Mouse (Mus musculus) liver, embryonic 14.5 days (tissue): ENCODE data around the gene Pheta1. TPM values are rescaled to one million over a fixed set of nuclear protein-coding genes. Genes with fewer than 3 reads are reported as not detected.

Experiments used
- ATAC-seq: fragments of 200-750 bp; cut with Nextera tagmentation; 2 replicates; pipeline ENCODE4 v1.8.0; 2017; ENCODE audit warnings: moderate number of reproducible peaks, mild to moderate bottlenecking, moderate library complexity; ENCODE audit not compliant: insufficient read depth
- DNase-seq, 3 experiments: peaks; one replicate each; pipeline ENCODE4 v3.0.0-alpha.2; 2012 to 2013; ENCODE audit warnings: low read depth in 3 of 3, low spot score in 3 of 3
- H3K27ac ChIP-seq: fragments of 300-500 bp; sonication (generic); 2 replicates; pipeline ENCODE4 v1.5.1; 2014; ENCODE audit warnings: moderate library complexity, mild to moderate bottlenecking, control low read depth, inconsistent platforms
- H3K27me3 ChIP-seq: fragments of 300-500 bp; sonication (generic); 2 replicates; pipeline ENCODE4 v1.6.1; 2014; ENCODE audit warnings: mild to moderate bottlenecking, low read length, moderate library complexity; ENCODE audit not compliant: control insufficient read depth, insufficient read depth
- H3K36me3 ChIP-seq: fragments of 300-500 bp; sonication (generic); replicated peaks from 2 replicates; pipeline ENCODE4 v1.6.1; 2014; ENCODE audit warnings: low read depth; ENCODE audit not compliant: control insufficient read depth, insufficient read depth
- H3K4me1 ChIP-seq, 2 experiments: fragments of 200-500 bp in 1 of 2; fragments of 300-500 bp in 1 of 2; sonication (generic) in 1 of 2; replicated peaks; 2 replicates each; pipeline ENCODE4 v1.6.1; 2012 to 2014; ENCODE audit warnings: antibody characterized with exemption in 1 of 2, inconsistent platforms in 1 of 2, low read length in 1 of 2; ENCODE audit not compliant: control insufficient read depth in 2 of 2, insufficient read depth in 2 of 2
- H3K4me2 ChIP-seq: fragments of 300-500 bp; sonication (generic); 2 replicates; pipeline ENCODE4 v1.6.1; 2014; ENCODE audit warnings: low read depth, mild to moderate bottlenecking, control low read depth, moderate library complexity
- H3K4me3 ChIP-seq, 2 experiments: fragments of 200-500 bp in 1 of 2; fragments of 300-500 bp in 1 of 2; sonication (generic) in 1 of 2; 2 replicates each; pipeline ENCODE4 v1.5.1; 2012 to 2014; ENCODE audit warnings: low read depth in 2 of 2, low read length in 2 of 2, mild to moderate bottlenecking in 2 of 2, control low read depth in 1 of 2, inconsistent platforms in 1 of 2, moderate library complexity in 1 of 2; ENCODE audit not compliant: insufficient read depth in 1 of 2
- H3K9ac ChIP-seq: fragments of 300-500 bp; sonication (generic); replicated peaks from 2 replicates; pipeline ENCODE4 v1.6.1; 2014; ENCODE audit warnings: mild to moderate bottlenecking, control low read depth, moderate library complexity
- H3K9me3 ChIP-seq: fragments of 300-500 bp; sonication (generic); 2 replicates; pipeline ENCODE4 v1.6.1; 2016; ENCODE audit warnings: low read length, mixed read lengths; ENCODE audit not compliant: control insufficient read depth
- CTCF ChIP-seq: IDR thresholded peaks from 2 replicates; pipeline ENCODE4 v1.5.1; 2016; ENCODE audit warnings: antibody characterized with exemption, low read depth, control low read depth
- EP300 ChIP-seq: IDR thresholded peaks from 2 replicates; pipeline ENCODE4 v1.6.1; 2016; ENCODE audit warnings: antibody characterized with exemption, low read depth
- WGBS: fragments of 180-500 bp; shearing (Covaris S2); extraction: QIAGEN DNeasy Blood & Tissue Kit; methylation state at CpG from one replicate; pipeline ENCODE4 v1.1.7; 2014; ENCODE audit not compliant: insufficient replicate concordance; 5-methylcytosine and 5-hydroxymethylcytosine counted together
- polyA plus RNA-seq, 2 experiments: library from polyadenylated mRNA; depleted of rRNA in 1 of 2; stranded (reverse) in 1 of 2; unstranded in 1 of 2; fragments of >200 nt; fragmentation: Nextera tagmentation in 1 of 2; extraction: Ambion mirVana in 1 of 2; gene quantifications; 2 replicates each; pipeline versions ENCODE4 v1.2.1 to v1.2.3; 2012 to 2014

The Pheta1 gene
- polyA plus RNA-seq, 2 experiments = 2.4 to 2.6 TPM

DNA sequence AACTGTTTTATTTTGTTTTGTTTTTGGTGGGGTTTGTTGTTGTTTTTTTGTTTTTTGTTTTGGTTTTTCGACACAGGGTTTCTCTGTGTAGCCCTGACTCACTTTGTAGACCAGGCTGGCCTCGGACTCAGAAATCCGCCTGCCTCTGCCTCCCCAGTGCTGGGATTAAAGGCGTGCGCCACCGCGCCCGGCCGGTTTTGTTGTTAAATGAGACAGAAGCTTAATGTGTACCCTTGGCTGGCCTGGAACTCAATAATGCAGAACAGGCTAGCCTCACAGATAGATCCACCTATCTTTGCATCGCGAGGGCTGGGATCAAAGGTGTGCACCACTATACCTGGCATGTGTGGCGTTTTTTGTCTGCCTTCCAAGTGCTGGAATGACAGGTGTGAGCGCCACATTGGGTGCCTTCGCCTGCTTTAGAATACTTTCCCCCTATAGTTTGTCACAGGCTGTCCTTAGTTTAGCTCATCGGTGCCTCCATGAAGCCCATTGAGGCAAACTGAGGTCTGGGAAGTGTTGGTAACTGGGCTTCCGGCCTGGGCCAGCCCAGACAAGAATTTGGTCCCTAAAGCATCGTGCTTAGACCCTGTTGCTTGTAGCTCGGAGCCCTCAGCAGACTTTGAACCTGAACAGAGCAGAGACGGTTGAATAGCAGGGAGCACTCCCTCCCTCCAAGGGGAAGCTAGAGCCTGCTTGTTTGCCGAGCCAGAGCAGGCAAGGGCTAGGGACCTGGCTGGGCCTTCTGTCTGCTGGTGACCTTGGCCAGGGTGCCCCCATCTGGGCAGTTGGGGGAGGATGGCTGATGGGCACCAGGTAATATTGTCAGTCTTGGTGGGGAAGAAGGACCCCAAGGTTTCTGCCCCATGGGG lies 930 bp downstream of the Pheta1 start:
- peaks cover 0 to 6% of the 10 kb centered on the region in 2 experiments; a peak in 3 of 4 replicates for H3K4me1 ChIP-seq
- H3K27ac ChIP-seq = no peak overlapping the region
- peak overlapping the region; percentile 96 for H3K4me2 ChIP-seq
- no peaks in the 10 kb centered on the region for H3K9me3 ChIP-seq
- no peaks in the 10 kb centered on the region for H3K36me3 ChIP-seq
- peak overlapping the region; percentile 15; the same call in 1 of the 2 replicates for H3K9ac ChIP-seq
- no peaks in the 10 kb centered on the region for H3K27me3 ChIP-seq
- 41% methylated on average over 20 of the region's 20 CpGs for WGBS
- TF ChIP-seq EP300 (no peak), CTCF (peak; percentile 15; the same call in 1 of the 2 replicates)
- DNase-seq (no peak), ATAC-seq (no peak)
- peak overlapping the region; percentile 71 to 79 for H3K4me3 ChIP-seq

DNA sequence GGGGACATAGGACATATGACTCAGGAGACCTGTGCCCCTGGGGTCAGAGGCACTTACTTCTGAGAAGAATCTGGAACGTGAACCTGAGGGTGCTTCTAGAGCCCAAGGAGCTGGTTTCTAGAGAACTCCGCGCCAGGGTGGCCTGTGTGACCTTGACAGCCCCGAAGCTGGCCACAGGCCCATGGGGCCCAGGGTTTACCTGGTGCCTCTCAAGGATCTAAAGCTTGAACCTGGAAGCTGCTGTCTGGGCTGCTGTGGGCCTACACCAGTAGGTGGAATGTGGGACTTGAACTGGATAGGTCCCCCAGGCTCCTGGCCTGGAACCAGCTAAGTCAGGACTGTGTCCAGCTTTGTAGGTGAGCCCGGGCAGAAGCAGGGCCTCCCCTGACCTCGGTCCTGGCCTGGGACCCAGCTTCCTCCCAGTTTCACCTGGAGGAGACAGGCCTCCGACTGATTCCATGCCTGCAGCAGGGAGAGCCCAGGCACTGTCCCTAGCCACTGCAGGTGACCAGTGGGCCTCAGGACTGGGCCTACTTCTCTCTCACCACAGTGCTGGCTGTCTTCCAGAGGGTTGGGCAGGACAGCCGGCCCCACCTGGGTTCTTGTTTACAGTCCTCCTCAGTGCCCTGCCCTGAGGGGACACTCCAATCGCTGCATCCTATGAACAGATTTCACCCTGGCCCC lies 4.7 kb downstream of the Pheta1 start:
- Histone ChIP-seq H3K9ac (no peak overlapping the region), H3K4me2 (no peak overlapping the region), H3K4me3 (no peak overlapping the region), H3K27ac (no peak overlapping the region), H3K36me3 (no peaks in the 10 kb centered on the region), H3K9me3 (no peaks in the 10 kb centered on the region), H3K4me1 (peaks cover 0 to 3% of the 10 kb centered on the region in 2 experiments; a peak in 2 of 4 replicates), H3K27me3 (no peaks in the 10 kb centered on the region)
- no peak for DNase-seq
- WGBS = 73% methylated on average over 9 of the region's 9 CpGs
- no peak for TF ChIP-seq EP300
- no peak for TF ChIP-seq CTCF
- peak; percentile 53 for ATAC-seq

DNA sequence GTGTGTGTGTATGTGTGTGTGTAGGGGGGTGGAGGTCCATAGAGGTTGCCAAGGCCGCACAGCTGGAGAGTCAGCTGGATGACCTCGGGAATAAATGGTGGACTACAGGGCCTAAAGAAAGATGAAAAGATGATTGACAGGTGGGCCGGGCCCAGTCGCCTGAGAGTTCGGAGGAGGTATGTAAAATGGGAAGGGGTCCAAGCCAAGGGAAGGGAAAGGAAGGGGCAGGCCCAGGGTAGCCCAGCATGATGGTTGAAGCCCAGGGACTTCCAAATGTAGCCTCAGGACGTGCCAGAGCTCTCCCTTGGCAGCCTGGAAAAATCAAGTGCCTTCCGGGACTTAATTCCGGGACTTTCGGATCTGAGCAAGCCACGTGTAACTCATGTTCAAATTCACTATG lies 6.0 kb downstream of the Pheta1 start:
- H3K9ac ChIP-seq = no peak overlapping the region
- TF ChIP-seq CTCF (no peak), EP300 (no peak)
- H3K4me1 ChIP-seq = peaks cover 0 to 1% of the 10 kb centered on the region in 2 experiments; a peak in 2 of 4 replicates
- H3K36me3 ChIP-seq = no peaks in the 10 kb centered on the region
- no peak overlapping the region for H3K4me2 ChIP-seq
- DNase-seq = no peak
- H3K27me3 ChIP-seq = no peaks in the 10 kb centered on the region
- WGBS = 69% methylated on average over 10 of the region's 10 CpGs
- H3K9me3 ChIP-seq = no peaks in the 10 kb centered on the region
- H3K27ac ChIP-seq = no peak overlapping the region
- H3K4me3 ChIP-seq = no peak overlapping the region
- ATAC-seq = no peak

DNA sequence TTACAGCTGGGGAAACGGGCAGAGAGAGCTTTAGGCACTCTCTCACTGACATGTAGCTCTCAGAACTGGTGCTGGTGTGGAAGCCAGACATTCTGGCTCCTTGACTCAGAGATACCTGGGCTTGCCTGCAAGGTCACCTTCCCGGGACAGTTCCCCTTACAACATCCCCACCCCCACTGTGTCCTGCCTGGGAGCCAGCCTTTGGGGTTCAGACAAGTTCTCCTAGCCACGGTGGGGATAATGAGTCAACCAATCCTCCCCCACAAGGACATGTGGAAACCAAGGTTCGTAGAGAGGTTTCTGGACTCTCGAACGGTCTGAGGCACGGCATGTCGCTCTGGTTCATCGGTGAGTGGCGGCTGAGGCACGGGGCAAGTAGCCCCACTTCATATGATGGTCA lies 8.0 kb downstream of the Pheta1 start:
- Histone ChIP-seq H3K9me3 (no peaks in the 10 kb centered on the region), H3K27ac (no peak overlapping the region), H3K4me1 (no peaks in the 10 kb centered on the region; a peak in 1 of 4 replicates), H3K9ac (no peak overlapping the region), H3K27me3 (no peaks in the 10 kb centered on the region), H3K36me3 (no peaks in the 10 kb centered on the region), H3K4me2 (no peak overlapping the region), H3K4me3 (no peak overlapping the region)
- ATAC-seq (no peak), DNase-seq (no peak)
- TF ChIP-seq EP300 = no peak
- WGBS = 66% methylated on average over 11 of the region's 11 CpGs

DNA sequence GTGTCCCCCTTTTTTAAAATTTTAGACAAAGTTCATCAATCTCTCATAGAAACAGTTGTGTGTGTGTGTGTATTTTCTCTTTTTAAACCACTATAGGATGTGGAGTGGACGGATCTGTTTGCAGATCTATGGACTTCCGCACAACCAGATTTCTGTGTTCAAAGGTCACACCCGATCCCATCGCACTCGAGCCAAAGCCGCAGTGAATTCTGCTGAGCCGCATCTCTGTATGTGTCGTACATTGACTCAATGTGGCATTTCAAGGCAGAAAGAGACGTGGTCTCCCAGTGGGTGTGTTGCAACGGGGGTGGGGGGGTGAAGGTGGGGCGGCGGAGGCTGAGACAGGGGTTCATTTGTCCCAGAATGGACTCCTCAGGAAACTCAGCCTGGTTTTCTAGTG lies 9.6 kb downstream of the Pheta1 start:
- TF ChIP-seq CTCF (no peak), EP300 (no peak)
- Histone ChIP-seq H3K4me2 (no peak overlapping the region), H3K27me3 (no peaks in the 10 kb centered on the region), H3K27ac (no peak overlapping the region), H3K4me3 (no peak overlapping the region), H3K9me3 (no peaks in the 10 kb centered on the region), H3K4me1 (no peaks in the 10 kb centered on the region; a peak in 1 of 4 replicates), H3K9ac (no peak overlapping the region), H3K36me3 (no peaks in the 10 kb centered on the region)
- WGBS = 64% methylated on average over 12 of the region's 12 CpGs
- ATAC-seq (no peak), DNase-seq (no peak)
